Comparison of ENCODE assay signal across 25 mouse cellular contexts in the genomic region with DNA sequence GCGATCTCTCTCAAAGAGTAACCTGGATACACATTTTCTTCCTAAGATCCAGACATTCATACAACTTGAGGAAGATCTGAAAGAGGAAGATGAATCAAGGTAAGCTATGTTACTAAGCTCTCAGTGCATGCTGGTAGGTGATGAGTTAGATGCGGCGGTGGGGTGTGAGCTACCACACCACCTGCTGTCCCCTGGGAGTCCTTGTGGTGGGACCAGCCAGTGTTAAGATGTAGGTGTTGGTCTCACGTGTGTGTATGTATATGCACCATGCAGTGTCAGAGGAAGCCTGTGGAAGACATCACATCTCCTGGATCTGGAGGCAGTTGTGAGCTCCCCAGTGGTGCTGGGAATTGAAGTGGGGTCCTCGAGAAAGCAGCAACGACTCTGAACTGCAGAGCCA. TPM values are rescaled to one million over a fixed set of nuclear protein-coding genes. Genes with fewer than 3 reads are reported as not detected.
A peak's percentile ranks its signal among the peaks of the same experiment; 100 is the strongest.
DNase-seq lines count a peak whose midpoint lies in the region; ATAC-seq and TF ChIP-seq lines count a peak whose summit lies in the region.
"Had no signal": no experiment of that assay in that cellular context is flagged by ENCODE, and none has a peak within 500 bp of the region (broad histone marks: within the 10 kb centered on the region; RNA-seq: fewer than 3 reads in every experiment).

No protein-coding gene starts in this region.

- 88% methylated on average over 6 of the region's 6 CpGs for WGBS in lung, embryonic 14.5 days
- WGBS in limb, embryonic 12.5 days, result 91% methylated on average over 6 of the region's 6 CpGs
- 85% methylated on average over 6 of the region's 6 CpGs for WGBS in heart, embryonic 12.5 days

- peaks cover 23% of the 10 kb centered on the region for H3K4me1 ChIP-seq in lung, embryonic 14.5 days (ENCODE audit: insufficient read depth)
- peaks cover 10 to 17% of the 10 kb centered on the region in 2 experiments for H3K4me1 ChIP-seq in CH12.LX (ENCODE audit: control insufficient read depth in 1 of 2, insufficient read depth in 2 of 2)
- peaks cover 33% of the 10 kb centered on the region for H3K4me1 ChIP-seq in limb, embryonic 12.5 days (replicated peaks)
- H3K4me1 ChIP-seq in heart, embryonic 12.5 days (replicated peaks), result peaks cover 10% of the 10 kb centered on the region
- H3K4me1 ChIP-seq: hindbrain, embryonic 15.5 days; liver, embryonic 15.5 days had no signal

- TF ChIP-seq CTCF in lung, embryonic 14.5 days (IDR thresholded peaks at IDR 0.05; ENCODE audit: low read depth), result no peak
- TF ChIP-seq CTCF in CH12.LX (conservative IDR thresholded peaks at IDR 0.05 in 1 of 2, IDR thresholded peaks at IDR 0.05 in 1 of 2; ENCODE audit: low read depth in 2 of 2, low read length in 2 of 2), result no peak

- TF ChIP-seq POLR2A in CH12.LX (IDR thresholded peaks at IDR 0.05; ENCODE audit: low read depth, low read length), result no peak

- H3K9ac ChIP-seq in lung, embryonic 14.5 days, result no peak overlapping the region
- no peak overlapping the region for H3K9ac ChIP-seq in CH12.LX (ENCODE audit: insufficient read depth, low read depth)
- no peak overlapping the region for H3K9ac ChIP-seq in limb, embryonic 12.5 days (replicated peaks)
- no peak overlapping the region for H3K9ac ChIP-seq in heart, embryonic 12.5 days
- H3K9ac ChIP-seq: forebrain, embryonic 13.5 days; hindbrain, embryonic 15.5 days; intestine, embryonic 15.5 days; liver, embryonic 15.5 days had no signal

- H3K27me3 ChIP-seq in lung, embryonic 14.5 days (ENCODE audit: insufficient read depth, low read length), result no peaks in the 10 kb centered on the region
- no peaks in the 10 kb centered on the region for H3K27me3 ChIP-seq in CH12.LX (replicated peaks)
- no peaks in the 10 kb centered on the region for H3K27me3 ChIP-seq in limb, embryonic 12.5 days
- no peaks in the 10 kb centered on the region for H3K27me3 ChIP-seq in splenic B cell, adult 2 months (ENCODE audit: control insufficient read depth, insufficient read depth, low read length, poor library complexity, severe bottlenecking)
- H3K27me3 ChIP-seq in heart, embryonic 12.5 days (replicated peaks), result no peaks in the 10 kb centered on the region
- H3K27me3 ChIP-seq: forebrain, embryonic 13.5 days; hindbrain, embryonic 15.5 days; intestine, embryonic 15.5 days; liver, embryonic 15.5 days had no signal

- no peak for ATAC-seq in lung, embryonic 14.5 days (ENCODE audit: insufficient read depth)
- no peak for ATAC-seq in limb, embryonic 12.5 days (ENCODE audit: insufficient number of reproducible peaks, insufficient read depth, low FRiP score, low TSS enrichment, low read depth)
- ATAC-seq in heart, embryonic 12.5 days (ENCODE audit: insufficient number of reproducible peaks, low FRiP score), result no peak
- ATAC-seq: CD4-positive, CD25-positive, alpha-beta regulatory T cell, adult 4 months; forebrain, embryonic 13.5 days; midbrain, embryonic 16.5 days had no signal

- no peaks in the 10 kb centered on the region for H3K9me3 ChIP-seq in lung, embryonic 14.5 days (ENCODE audit: low read depth, low read length)
- peaks cover 10% of the 10 kb centered on the region for H3K9me3 ChIP-seq in CH12.LX (replicated peaks; ENCODE audit: low read length)
- peaks cover 10% of the 10 kb centered on the region for H3K9me3 ChIP-seq in limb, embryonic 12.5 days
- 0 out of 2 replicates have a peak, but pooled peaks cover 10% of the 10 kb centered on the region for H3K9me3 ChIP-seq in heart, embryonic 12.5 days (replicated peaks)
- H3K9me3 ChIP-seq: intestine, embryonic 15.5 days had no signal

- no peak overlapping the region for H3K4me3 ChIP-seq in lung, embryonic 14.5 days (ENCODE audit: low read depth, low read length)
- no peak overlapping the region for H3K4me3 ChIP-seq in CH12.LX (replicated peaks in 1 of 3; ENCODE audit: low read depth in 2 of 3, low read length in 2 of 3, poor library complexity in 1 of 3)
- H3K4me3 ChIP-seq in limb, embryonic 12.5 days (replicated peaks), result no peak overlapping the region
- H3K4me3 ChIP-seq in heart, embryonic 12.5 days, result no peak overlapping the region
- H3K4me3 ChIP-seq: forebrain, embryonic 13.5 days; hindbrain, embryonic 15.5 days; intestine, embryonic 15.5 days; layer of hippocampus, adult 2 months; liver, embryonic 15.5 days; midbrain, embryonic 10.5 days had no signal

- H3K79me2 ChIP-seq in CH12.LX (replicated peaks; ENCODE audit: control insufficient read depth, extremely low read depth, insufficient read depth, poor library complexity, severe bottlenecking), result no peaks in the 10 kb centered on the region

- 0 out of 2 replicates have a peak overlapping the region, but pooled peaks have one; percentile 83 for H3K27ac ChIP-seq in lung, embryonic 14.5 days (ENCODE audit: low read depth)
- H3K27ac ChIP-seq in CH12.LX (ENCODE audit: insufficient read depth, low read depth), result no peak overlapping the region
- H3K27ac ChIP-seq in limb, embryonic 12.5 days, result peak overlapping the region; percentile 80
- H3K27ac ChIP-seq in heart, embryonic 12.5 days (ENCODE audit: poor library complexity, severe bottlenecking), result no peak overlapping the region
- H3K27ac ChIP-seq: forebrain, embryonic 13.5 days; hindbrain, embryonic 15.5 days; liver, embryonic 15.5 days; midbrain, embryonic 10.5 days had no signal

- no peak overlapping the region for H3K4me2 ChIP-seq in lung, embryonic 14.5 days
- H3K4me2 ChIP-seq in CH12.LX (ENCODE audit: insufficient read depth, low read depth, poor library complexity, severe bottlenecking), result no peak overlapping the region
- H3K4me2 ChIP-seq in limb, embryonic 12.5 days, result no peak overlapping the region
- H3K4me2 ChIP-seq in heart, embryonic 12.5 days, result no peak overlapping the region
- H3K4me2 ChIP-seq: forebrain, embryonic 13.5 days; hindbrain, embryonic 15.5 days; intestine, embryonic 15.5 days; liver, embryonic 15.5 days had no signal

- 0 out of 2 replicates have a peak, but pooled peaks cover 4% of the 10 kb centered on the region for H3K36me3 ChIP-seq in lung, embryonic 14.5 days (ENCODE audit: insufficient read depth)
- H3K36me3 ChIP-seq in CH12.LX (replicated peaks in 1 of 2; ENCODE audit: control insufficient read depth in 1 of 2, insufficient read depth in 1 of 2, low read length in 1 of 2), result peaks cover 0 to 7% of the 10 kb centered on the region in 2 experiments
- peaks cover 17% of the 10 kb centered on the region for H3K36me3 ChIP-seq in limb, embryonic 12.5 days
- H3K36me3 ChIP-seq in splenic B cell, adult 2 months (ENCODE audit: control insufficient read depth, insufficient read depth, low read length, poor library complexity, severe bottlenecking), result no peaks in the 10 kb centered on the region; the same call in 1 of the 2 replicates
- H3K36me3 ChIP-seq in heart, embryonic 12.5 days, result peaks cover 23% of the 10 kb centered on the region

- no peak; the same call in 1 of the 2 replicates for TF ChIP-seq EP300 in CH12.LX (IDR thresholded peaks at IDR 0.05; ENCODE audit: low read length)

- TF ChIP-seq RAD21 in CH12.LX (IDR thresholded peaks at IDR 0.05; ENCODE audit: low read depth, low read length), result no peak

- dilution Hi-C loops in CH12.LX (cut with MboI; ENCODE audit: extremely low pct_ligation_motif_present, extremely low pct_unique_long_range_greater_than_20kb, low sequenced_read_pairs), result no loop called here

- DNase-seq in lung, embryonic 14.5 days, result no peak
- no peak for DNase-seq in lung, adult 18-20 months
- DNase-seq in CH12.LX (ENCODE audit: extremely low read depth), result no peak
- peak; percentile 65 for DNase-seq in splenic B cell, adult 2 months (ENCODE audit: low read depth, low spot score)
- no peak for DNase-seq in adipocyte (ENCODE audit: low spot score)
- DNase-seq: adrenal gland, adult 2 months; cerebellum, adult 11 months; cerebellum, postnatal 10 days; gastrocnemius, adult 2 months; kidney, adult 8-10 months; kidney, postnatal 25 days; layer of hippocampus, postnatal 36 days; liver; lung, postnatal 10 days; right cerebral cortex, postnatal 14 days had no signal

- in situ Hi-C loops in CH12.LX (cut with MboI; ENCODE audit: low pct_ligation_motif_present, low pct_unique_long_range_greater_than_20kb, low sequenced_read_pairs), result no loop called here

TF ChIP-seq in CH12.LX, 34 proteins besides CTCF, POLR2A, EP300 and RAD21:
- no peak for TF ChIP-seq GABPA (IDR thresholded peaks at IDR 0.05; ENCODE audit: insufficient replicate concordance, low read depth, low read length)
- no peak for TF ChIP-seq JUND (conservative IDR thresholded peaks at IDR 0.05; ENCODE audit: low read depth, low read length)
- TF ChIP-seq TCF12 (IDR thresholded peaks at IDR 0.05; ENCODE audit: low read depth, low read length), result no peak
- TF ChIP-seq MEF2A (IDR thresholded peaks at IDR 0.05; ENCODE audit: borderline replicate concordance, low read depth, low read length), result no peak
- peak; percentile 54 for TF ChIP-seq BHLHE40 (IDR thresholded peaks at IDR 0.05; ENCODE audit: low read depth, low read length)
- TF ChIP-seq ZMIZ1 (IDR thresholded peaks at IDR 0.05; ENCODE audit: low read depth, low read length), result no peak
- no peak for TF ChIP-seq E2F4 (IDR thresholded peaks at IDR 0.05; ENCODE audit: insufficient replicate concordance, low read depth, low read length)
- no peak for TF ChIP-seq MXI1 (IDR thresholded peaks at IDR 0.05; ENCODE audit: low read depth, low read length)

RNA-seq across cellular contexts. Expression of gene Morc3, which starts 24.8 kb away (rescaled TPM):
- 35.1 and 36.0 TPM in 2 replicates for polyA plus RNA-seq in lung, embryonic 14.5 days (2014; fragmentation: Nextera tagmentation; extraction: Ambion mirVana)
- total RNA-seq in CH12.LX (2012; rRNA removed), result 25.4 and 25.5 TPM in 2 replicates
- 45.6 and 53.2 TPM in 2 replicates for total RNA-seq in CH12.LX (2014; rRNA removed)
- 17.3 and 17.8 TPM in 2 replicates for polyA plus RNA-seq in CH12.LX (2012; ENCODE audit: insufficient read length, low read depth)
- polyA plus RNA-seq in limb, embryonic 12.5 days (2016; fragmentation: Nextera tagmentation; extraction: Ambion mirVana), result 37.7 and 42.0 TPM in 2 replicates
- polyA plus RNA-seq in heart, embryonic 12.5 days (2016; fragmentation: Nextera tagmentation; extraction: Ambion mirVana), result 32.1 and 35.0 TPM in 2 replicates

Comparison
In these comparisons a context has a peak if more than half of its experiments do, and no peak if none do; other contexts are left out.
1. H3K27ac ChIP-seq: peak in lung, embryonic 14.5 days (single experiment) and limb, embryonic 12.5 days (single experiment); none in CH12.LX (single experiment) and heart, embryonic 12.5 days (single experiment).